Mouse (Mus musculus) CD4-positive naive resting alpha-beta T cell, adult 76 days (primary cell): ENCODE results near the gene Cyb561a3. TPM values are rescaled to one million over a fixed set of nuclear protein-coding genes. Genes with fewer than 3 reads are reported as not detected.

Experiments used
- total RNA-seq: library from RNA; stranded (reverse); gene quantifications from one replicate; pipeline ENCODE4 v1.2.4, GENCODE M21; 2023

The Cyb561a3 gene
- total RNA-seq: 28.4 TPM

GRCm38 (mm10) chr19:10576690-10577561 is at the start of gene Cyb561a3, which contains the start of gene Tmem138:
TSS of gene Cyb561a3 (plus strand) at chr19:10577172.
TSS of gene Tmem138 (minus strand) at chr19:10577362.

GRCm38 (mm10) chr19:10555624-10556510 is 21.1 kb upstream of the Cyb561a3 start, which contains the start of gene Tmem216:
TSS of gene Tmem216 (minus strand) at chr19:10556238.

GRCm38 (mm10) chr19:10605293-10605900 is 28.4 kb downstream of the Cyb561a3 start, which contains the start of the genes Ddb1 and Tkfc:
TSS of gene Ddb1 (plus strand) at chr19:10605327.
TSS of gene Tkfc (minus strand) at chr19:10605654.

GRCm38 (mm10) chr19:10634106-10634871 is 57.3 kb downstream of the Cyb561a3 start, which contains the start of gene Vwce:
TSS of gene Vwce (plus strand) at chr19:10634213.

Other genes with a start within 250 kb of the Cyb561a3 start
- gene Syt7, start 188.1 kb upstream of the Cyb561a3 start, total RNA-seq: not detected
- gene Lrrc10b, start 119.7 kb upstream of the Cyb561a3 start, total RNA-seq: not detected
- gene Ppp1r32, start 94.2 kb upstream of the Cyb561a3 start, total RNA-seq: 3.5 TPM
- gene Cpsf7, start 51.9 kb upstream of the Cyb561a3 start, total RNA-seq: 147 TPM
- 42.6 TPM for gene Sdhaf2, start 51.0 kb upstream of the Cyb561a3 start, total RNA-seq
- 4.4 TPM for gene Tmem216, start 20.9 kb upstream of the Cyb561a3 start, total RNA-seq
- 5.7 TPM for gene Tmem138, start 190 bp downstream of the Cyb561a3 start, total RNA-seq
- 229 TPM for gene Ddb1, start 28.2 kb downstream of the Cyb561a3 start, total RNA-seq
- gene Tkfc, start 28.5 kb downstream of the Cyb561a3 start, total RNA-seq: 6.8 TPM
- gene Vwce, start 57.0 kb downstream of the Cyb561a3 start, total RNA-seq: 7.2 TPM
- gene Pga5, start 100.9 kb downstream of the Cyb561a3 start, total RNA-seq: not detected
- 19.2 TPM for gene Vps37c, start 111.6 kb downstream of the Cyb561a3 start, total RNA-seq
- gene Cd5, start 161.8 kb downstream of the Cyb561a3 start, total RNA-seq: 323 TPM